Mouse (Mus musculus): ENCODE data around the gene Farsb. TPM values are rescaled to one million over a fixed set of nuclear protein-coding genes. Genes with fewer than 3 reads are reported as not detected.

Farsb gene
- polyA plus RNA-seq, 1 experiment from 2014 or later, result 137 TPM

DNA sequence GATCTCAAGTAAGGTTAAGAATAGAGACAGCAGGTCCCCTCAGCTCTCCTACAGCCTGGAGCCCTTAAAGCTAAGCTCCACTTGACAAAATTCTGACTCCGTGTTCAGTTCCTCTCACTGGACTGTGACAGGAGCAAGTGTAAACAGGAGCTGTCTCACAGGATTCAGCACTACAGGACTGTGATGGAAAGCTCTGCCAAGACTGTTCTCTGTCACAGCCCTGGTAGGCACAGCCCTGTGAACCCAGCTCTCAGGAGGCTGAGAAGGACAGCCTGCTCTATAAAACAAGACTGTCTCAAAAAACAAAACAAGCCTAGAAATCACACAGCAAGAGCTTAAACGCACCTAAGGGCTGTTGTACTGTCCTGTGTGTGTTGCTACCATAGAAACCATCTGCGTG is 51.5 kb downstream of the Farsb start:
- H3K9ac ChIP-seq (replicated peaks), result no peak overlapping the region
- H3K27me3 ChIP-seq, result no peaks in the 10 kb centered on the region
- no peak overlapping the region for H3K4me3 ChIP-seq (replicated peaks)
- ATAC-seq (ENCODE audit: insufficient number of reproducible peaks, insufficient read depth, low FRiP score, low TSS enrichment, low read depth), result no peak
- 0 out of 2 replicates have a peak, but pooled peaks cover 6% of the 10 kb centered on the region for H3K4me1 ChIP-seq (replicated peaks)
- no peaks in the 10 kb centered on the region for H3K9me3 ChIP-seq
- 85% methylated on average over 3 of the region's 3 CpGs for WGBS
- H3K27ac ChIP-seq, result no peak overlapping the region
- H3K36me3 ChIP-seq, result peaks cover 25% of the 10 kb centered on the region
- H3K4me2 ChIP-seq, result no peak overlapping the region

DNA sequence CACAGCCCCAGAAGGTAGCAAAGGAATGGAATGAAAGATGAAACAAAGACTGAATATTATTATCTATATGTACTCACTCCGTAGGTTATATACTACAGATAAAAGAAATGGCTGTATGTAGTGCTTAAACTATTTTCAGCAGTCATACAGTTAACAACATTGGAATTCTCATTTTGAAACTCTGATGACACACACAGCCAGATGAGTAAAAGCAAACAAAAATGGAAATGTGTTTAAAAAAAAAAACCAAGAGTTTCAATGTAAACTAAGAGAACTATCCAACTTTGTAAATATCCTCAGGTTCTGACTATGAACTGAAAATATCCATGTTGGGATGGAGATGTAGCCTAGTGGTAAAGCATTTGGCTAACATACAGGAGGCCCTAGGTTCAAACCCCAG is 52.3 kb downstream of the Farsb start:
- peaks cover 23% of the 10 kb centered on the region for H3K36me3 ChIP-seq
- H3K27me3 ChIP-seq, result no peaks in the 10 kb centered on the region
- no peak overlapping the region for H3K4me2 ChIP-seq
- no peak overlapping the region for H3K9ac ChIP-seq (replicated peaks)
- no peak overlapping the region for H3K4me3 ChIP-seq (replicated peaks)
- no peaks in the 10 kb centered on the region for H3K9me3 ChIP-seq
- H3K27ac ChIP-seq, result no peak overlapping the region
- no peak for ATAC-seq (ENCODE audit: insufficient number of reproducible peaks, insufficient read depth, low FRiP score, low TSS enrichment, low read depth)
- WGBS, result 97% methylated on average over 1 of the region's 1 CpGs
- 0 out of 2 replicates have a peak, but pooled peaks cover 4% of the 10 kb centered on the region for H3K4me1 ChIP-seq (replicated peaks)

DNA sequence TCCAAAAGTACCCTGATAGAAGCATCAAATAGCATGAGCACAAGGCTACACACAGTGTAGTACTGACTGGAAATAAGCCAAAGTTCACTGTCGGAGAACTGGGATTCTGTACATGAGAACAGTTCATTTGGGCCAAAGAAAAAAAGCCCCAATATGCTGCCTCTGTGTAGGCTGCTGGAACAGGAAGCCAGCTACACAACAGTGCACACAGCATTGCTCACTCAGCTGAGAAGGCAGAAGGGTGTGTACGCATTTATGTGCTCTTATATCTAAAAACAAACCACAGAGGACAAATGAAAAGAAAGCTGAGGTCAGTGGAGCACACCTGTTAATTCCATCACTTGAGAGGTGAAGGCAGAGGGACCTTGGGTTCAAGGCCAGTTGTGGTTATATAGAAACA is 52.7 kb downstream of the Farsb start:
- Histone ChIP-seq H3K4me1 (replicated peaks) (0 out of 2 replicates have a peak, but pooled peaks cover 4% of the 10 kb centered on the region), H3K27me3 (no peaks in the 10 kb centered on the region), H3K9me3 (no peaks in the 10 kb centered on the region), H3K36me3 (peaks cover 18% of the 10 kb centered on the region), H3K4me3 (replicated peaks) (no peak overlapping the region), H3K27ac (no peak overlapping the region), H3K4me2 (no peak overlapping the region), H3K9ac (replicated peaks) (no peak overlapping the region)
- ATAC-seq (ENCODE audit: insufficient number of reproducible peaks, insufficient read depth, low FRiP score, low TSS enrichment, low read depth), result no peak
- 87% methylated on average over 2 of the region's 2 CpGs for WGBS

GRCm38 (mm10) chr1:78433472-78433871 is 55.2 kb downstream of the Farsb start:
- H3K36me3 ChIP-seq, result peaks cover 7% of the 10 kb centered on the region; the same call in 1 of the 2 replicates
- H3K27ac ChIP-seq, result no peak overlapping the region
- H3K4me1 ChIP-seq (replicated peaks), result peaks cover 21% of the 10 kb centered on the region; the same call in 1 of the 2 replicates
- H3K9me3 ChIP-seq, result no peaks in the 10 kb centered on the region
- ATAC-seq (ENCODE audit: insufficient number of reproducible peaks, insufficient read depth, low FRiP score, low TSS enrichment, low read depth), result no peak
- no peaks in the 10 kb centered on the region for H3K27me3 ChIP-seq
- no peak overlapping the region for H3K4me2 ChIP-seq
- H3K4me3 ChIP-seq (replicated peaks), result no peak overlapping the region
- 93% methylated on average over 9 of the region's 9 CpGs for WGBS
- H3K9ac ChIP-seq (replicated peaks), result no peak overlapping the region

DNA sequence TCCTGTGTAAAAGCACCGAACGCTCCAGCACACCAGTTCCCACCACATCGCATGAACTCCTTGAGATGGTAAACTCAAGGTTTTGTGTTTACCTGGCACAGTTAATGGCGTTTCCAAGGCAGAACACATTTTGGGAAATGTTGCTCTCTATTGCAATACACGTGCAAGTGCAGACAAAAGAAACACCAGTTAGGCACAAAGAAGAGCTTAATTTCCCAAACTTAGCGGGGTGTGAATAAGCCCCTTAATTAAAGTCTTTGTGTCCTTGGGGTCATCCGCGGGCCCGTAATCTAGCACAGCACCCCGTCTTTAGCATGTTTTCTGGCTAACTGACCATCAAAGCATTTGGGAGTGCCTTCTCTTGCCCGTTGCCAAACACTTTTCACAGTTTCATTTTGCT is 59.8 kb downstream of the Farsb start:
- WGBS, result 80% methylated on average over 11 of the region's 11 CpGs
- Histone ChIP-seq H3K4me1 (replicated peaks) (peaks cover 37% of the 10 kb centered on the region), H3K4me2 (no peak overlapping the region), H3K9me3 (no peaks in the 10 kb centered on the region), H3K4me3 (replicated peaks) (no peak overlapping the region), H3K9ac (replicated peaks) (no peak overlapping the region), H3K27ac (no peak overlapping the region), H3K36me3 (peaks cover 13% of the 10 kb centered on the region; the same call in 1 of the 2 replicates), H3K27me3 (no peaks in the 10 kb centered on the region)
- no peak for ATAC-seq (ENCODE audit: insufficient number of reproducible peaks, insufficient read depth, low FRiP score, low TSS enrichment, low read depth)

GRCm38 (mm10) chr1:78426841-78427240 is 61.9 kb downstream of the Farsb start:
- Histone ChIP-seq H3K9me3 (no peaks in the 10 kb centered on the region), H3K4me2 (no peak overlapping the region), H3K9ac (replicated peaks) (no peak overlapping the region), H3K27ac (no peak overlapping the region), H3K36me3 (peaks cover 16% of the 10 kb centered on the region), H3K4me3 (replicated peaks) (no peak overlapping the region), H3K27me3 (no peaks in the 10 kb centered on the region), H3K4me1 (replicated peaks) (peaks cover 37% of the 10 kb centered on the region)
- 64% methylated on average over 3 of the region's 3 CpGs for WGBS
- no peak for ATAC-seq (ENCODE audit: insufficient number of reproducible peaks, insufficient read depth, low FRiP score, low TSS enrichment, low read depth)

DNA sequence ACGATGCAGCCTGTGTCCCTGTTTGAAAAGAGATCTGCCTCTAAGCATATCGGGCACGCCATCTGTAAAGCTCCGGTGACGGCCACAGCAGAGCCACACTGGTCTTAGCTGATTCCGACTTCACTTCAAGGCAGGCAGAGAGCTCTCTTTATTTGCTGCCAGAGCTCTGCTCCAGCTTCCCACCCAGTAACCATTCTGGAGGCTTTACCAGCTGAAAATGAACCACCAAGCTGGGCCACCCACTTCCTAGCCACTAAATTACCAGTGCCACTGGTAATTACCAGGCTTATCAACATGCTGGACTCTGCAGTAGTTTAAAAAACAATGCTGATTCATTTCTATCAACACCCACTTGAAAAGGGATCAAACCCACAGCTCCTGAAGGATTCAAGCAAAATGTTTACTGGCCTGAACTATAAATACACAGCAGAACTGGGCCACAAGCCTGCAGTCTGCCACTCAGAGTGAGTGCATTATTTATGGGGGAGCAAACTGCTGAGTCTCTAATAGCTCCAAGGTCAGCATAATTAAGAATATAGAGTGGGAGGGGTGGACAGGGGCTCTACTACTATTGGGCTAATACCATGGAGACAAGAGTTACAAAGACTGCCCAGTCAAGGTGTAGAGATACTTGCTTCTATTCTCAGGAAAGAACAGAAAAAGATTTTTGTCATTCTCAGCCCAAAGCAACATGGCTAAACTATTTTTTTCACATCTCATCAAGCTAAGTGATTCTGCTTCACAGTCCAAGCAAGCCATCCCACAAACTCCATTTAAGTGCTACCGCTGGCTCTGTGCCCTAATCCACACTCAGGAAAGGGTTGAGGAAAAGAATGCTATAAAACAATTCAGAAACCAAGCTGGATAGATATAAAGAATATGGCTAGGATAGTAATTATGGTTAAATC is 62.6 kb downstream of the Farsb start:
- 45% methylated on average over 7 of the region's 7 CpGs for WGBS
- Histone ChIP-seq H3K4me1 (replicated peaks) (peaks cover 37% of the 10 kb centered on the region), H3K36me3 (peaks cover 19% of the 10 kb centered on the region), H3K9ac (replicated peaks) (no peak overlapping the region), H3K4me2 (no peak overlapping the region), H3K27ac (peak overlapping the region; percentile 73; the same call in 1 of the 2 replicates), H3K9me3 (no peaks in the 10 kb centered on the region), H3K27me3 (no peaks in the 10 kb centered on the region), H3K4me3 (replicated peaks) (no peak overlapping the region)
- ATAC-seq (ENCODE audit: insufficient number of reproducible peaks, insufficient read depth, low FRiP score, low TSS enrichment, low read depth), result no peak

GRCm38 (mm10) chr1:78425309-78425708 is 63.4 kb downstream of the Farsb start:
- ATAC-seq (ENCODE audit: insufficient number of reproducible peaks, insufficient read depth, low FRiP score, low TSS enrichment, low read depth), result no peak
- H3K36me3 ChIP-seq, result peaks cover 19% of the 10 kb centered on the region
- no peak overlapping the region for H3K9ac ChIP-seq (replicated peaks)
- no peaks in the 10 kb centered on the region for H3K9me3 ChIP-seq
- H3K4me1 ChIP-seq (replicated peaks), result peaks cover 32% of the 10 kb centered on the region
- H3K27ac ChIP-seq, result peak overlapping the region; percentile 73; the same call in 1 of the 2 replicates
- no peaks in the 10 kb centered on the region for H3K27me3 ChIP-seq
- H3K4me2 ChIP-seq, result no peak overlapping the region
- WGBS, result 90% methylated on average over 7 of the region's 7 CpGs
- no peak overlapping the region for H3K4me3 ChIP-seq (replicated peaks)

GRCm38 (mm10) chr1:78424848-78425247 is 63.8 kb downstream of the Farsb start:
- ATAC-seq (ENCODE audit: insufficient number of reproducible peaks, insufficient read depth, low FRiP score, low TSS enrichment, low read depth), result no peak
- Histone ChIP-seq H3K4me1 (replicated peaks) (peaks cover 28% of the 10 kb centered on the region), H3K27ac (no peak overlapping the region), H3K9ac (replicated peaks) (no peak overlapping the region), H3K9me3 (no peaks in the 10 kb centered on the region), H3K27me3 (no peaks in the 10 kb centered on the region), H3K4me3 (replicated peaks) (no peak overlapping the region), H3K36me3 (peaks cover 19% of the 10 kb centered on the region), H3K4me2 (no peak overlapping the region)
- WGBS, result 88% methylated on average over 4 of the region's 4 CpGs

DNA sequence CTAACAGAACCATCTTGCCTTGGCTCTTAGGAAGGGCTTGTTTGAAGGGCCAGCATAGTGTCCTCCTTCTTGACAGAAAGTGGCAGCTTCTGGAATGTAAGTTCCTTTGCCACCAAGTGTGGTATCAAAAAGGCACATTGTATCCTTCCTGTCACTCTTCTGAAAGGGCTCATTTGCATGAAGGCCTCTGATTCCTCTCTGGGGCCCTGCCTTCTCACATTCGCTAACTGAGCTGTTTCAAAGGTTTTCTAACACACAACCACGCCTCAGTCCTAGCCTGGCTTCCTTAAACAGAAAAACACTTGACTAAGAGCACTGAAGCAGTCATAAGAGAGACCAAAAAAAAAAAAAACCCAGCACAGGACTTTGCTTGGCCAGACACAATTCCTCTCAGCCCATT is 66.1 kb downstream of the Farsb start:
- H3K9ac ChIP-seq (replicated peaks), result no peak overlapping the region
- H3K36me3 ChIP-seq, result peaks cover 23% of the 10 kb centered on the region
- peaks cover 19% of the 10 kb centered on the region for H3K4me1 ChIP-seq (replicated peaks)
- no peak overlapping the region for H3K27ac ChIP-seq
- no peak overlapping the region for H3K4me2 ChIP-seq
- WGBS, result 69% methylated on average over 2 of the region's 2 CpGs
- H3K9me3 ChIP-seq, result no peaks in the 10 kb centered on the region
- no peaks in the 10 kb centered on the region for H3K27me3 ChIP-seq
- no peak for ATAC-seq (ENCODE audit: insufficient number of reproducible peaks, insufficient read depth, low FRiP score, low TSS enrichment, low read depth)
- H3K4me3 ChIP-seq (replicated peaks), result no peak overlapping the region

DNA sequence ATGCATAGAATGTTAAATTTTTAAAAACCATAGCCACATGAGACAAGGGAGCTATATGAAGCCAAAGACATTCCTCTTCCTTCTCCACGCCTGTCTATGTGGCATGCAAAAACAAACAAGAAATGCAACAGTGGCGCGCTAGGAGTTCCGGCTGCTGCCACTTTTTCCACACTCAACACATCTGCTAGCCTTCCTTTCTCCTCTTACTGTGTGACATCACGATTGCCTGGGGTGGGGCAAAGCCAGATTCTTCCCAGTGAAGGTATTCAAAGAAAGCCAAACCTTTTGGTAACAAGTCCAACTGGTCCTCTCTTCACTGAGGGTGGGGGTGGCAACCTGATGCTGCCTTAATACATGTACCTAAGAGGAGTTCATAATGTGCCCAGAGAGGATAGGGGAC is 66.9 kb downstream of the Farsb start:
- 95% methylated on average over 5 of the region's 5 CpGs for WGBS
- Histone ChIP-seq H3K4me3 (replicated peaks) (no peak overlapping the region), H3K4me1 (replicated peaks) (peaks cover 18% of the 10 kb centered on the region), H3K27me3 (no peaks in the 10 kb centered on the region), H3K27ac (no peak overlapping the region), H3K36me3 (peaks cover 23% of the 10 kb centered on the region), H3K9ac (replicated peaks) (no peak overlapping the region), H3K4me2 (no peak overlapping the region), H3K9me3 (no peaks in the 10 kb centered on the region)
- no peak for ATAC-seq (ENCODE audit: insufficient number of reproducible peaks, insufficient read depth, low FRiP score, low TSS enrichment, low read depth)
